Mouse (Mus musculus): ENCODE measurements around the gene Dst. TPM values are rescaled to one million over a fixed set of nuclear protein-coding genes. Genes with fewer than 3 reads are reported as not detected.

The Dst gene
- polyA plus RNA-seq, 1 experiment, result 49.7 TPM

DNA sequence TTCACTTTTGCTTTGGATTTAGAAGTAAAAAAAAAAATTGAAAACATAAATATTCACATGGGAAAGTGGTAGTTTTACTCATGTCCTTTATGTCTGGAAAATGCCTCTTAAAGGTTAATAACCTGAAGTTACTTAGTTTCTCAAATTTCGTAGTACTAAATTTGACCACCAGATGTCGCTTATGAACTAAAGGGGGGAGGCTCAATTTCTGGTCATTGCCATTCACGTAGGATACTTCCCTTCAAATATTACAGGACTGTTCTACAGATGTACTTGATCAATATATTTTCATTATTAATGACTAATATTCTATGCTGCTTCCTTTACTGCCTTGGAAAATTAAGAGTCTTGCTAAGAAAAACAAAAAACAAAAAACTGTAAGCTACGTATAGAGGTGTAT, 293.5 kb downstream of the Dst start:
- TF ChIP-seq TCF12 (IDR thresholded peaks at IDR 0.05; ENCODE audit: insufficient read depth, poor library complexity, severe bottlenecking) (no peak), E2F4 (IDR thresholded peaks at IDR 0.05; ENCODE audit: insufficient read depth) (no peak), MYOG (IDR thresholded peaks at IDR 0.05; ENCODE audit: control insufficient read depth in 1 of 3, insufficient read depth in 1 of 3, insufficient read length in 2 of 3, low read depth in 2 of 3) (no peak), CEBPB (IDR thresholded peaks at IDR 0.05; ENCODE audit: insufficient read depth, poor library complexity, severe bottlenecking) (no peak), MYOD1 (IDR thresholded peaks at IDR 0.05; ENCODE audit: control insufficient read depth in 1 of 3, insufficient read length in 2 of 3, low read depth in 2 of 3) (no peak), SRF (IDR thresholded peaks at IDR 0.05; ENCODE audit: control insufficient read depth, insufficient read length, low read depth) (no peak), POLR2A (IDR thresholded peaks at IDR 0.05; ENCODE audit: insufficient read length, low read depth) (no peak), TCF3 (IDR thresholded peaks at IDR 0.05; ENCODE audit: insufficient read length, low read depth) (no peak), USF1 (IDR thresholded peaks at IDR 0.05; ENCODE audit: low read depth) (no peak), POLR2AphosphoS2 (IDR thresholded peaks at IDR 0.05; ENCODE audit: insufficient read length, low read depth) (no peak), REST (IDR thresholded peaks at IDR 0.05; ENCODE audit: insufficient read depth, insufficient read length) (no peak), MAX (IDR thresholded peaks at IDR 0.05; ENCODE audit: low read depth) (no peak)
- Histone ChIP-seq H3K79me2 (ENCODE audit: control insufficient read depth, insufficient read depth) (no peaks in the 10 kb centered on the region), H3K4me2 (ENCODE audit: low read depth) (no peak overlapping the region), H3K27me3 (ENCODE audit: control insufficient read depth, insufficient read depth, insufficient read length) (no peaks in the 10 kb centered on the region), H3ac (ENCODE audit: control insufficient read depth, insufficient read length) (no peak overlapping the region), H3K4me3 (no peak overlapping the region), H3K36me3 (ENCODE audit: control insufficient read depth, insufficient read depth) (peaks cover 73% of the 10 kb centered on the region)

DNA sequence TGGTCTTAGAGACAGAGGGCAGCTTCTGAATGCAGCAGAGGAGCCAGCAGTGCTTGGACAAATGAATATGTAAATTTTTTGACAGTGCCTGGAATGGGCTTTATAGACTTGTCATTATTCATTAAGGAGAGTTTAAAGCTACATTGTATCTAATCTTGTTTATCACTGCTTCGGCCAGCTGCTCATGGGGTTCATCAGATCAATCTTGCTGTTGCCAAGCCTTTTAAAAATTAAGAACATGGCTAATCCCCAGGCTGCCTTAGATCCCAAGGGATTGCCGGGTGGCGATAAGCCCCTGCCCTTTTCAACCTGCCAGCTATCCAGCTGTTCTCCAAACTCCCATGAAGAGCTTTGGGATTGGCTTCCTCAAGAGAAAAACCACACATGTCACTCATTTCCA, 303.7 kb downstream of the Dst start:
- H3ac ChIP-seq (ENCODE audit: control insufficient read depth, insufficient read length), result no peak overlapping the region
- H3K4me2 ChIP-seq (ENCODE audit: low read depth), result no peak overlapping the region
- no peak for TF ChIP-seq TCF12 (IDR thresholded peaks at IDR 0.05; ENCODE audit: insufficient read depth, poor library complexity, severe bottlenecking)
- TF ChIP-seq MAX (IDR thresholded peaks at IDR 0.05; ENCODE audit: low read depth), result no peak
- TF ChIP-seq POLR2A (IDR thresholded peaks at IDR 0.05; ENCODE audit: insufficient read length, low read depth), result no peak
- TF ChIP-seq SRF (IDR thresholded peaks at IDR 0.05; ENCODE audit: control insufficient read depth, insufficient read length, low read depth), result no peak
- TF ChIP-seq MYOG (IDR thresholded peaks at IDR 0.05; ENCODE audit: control insufficient read depth in 1 of 3, insufficient read depth in 1 of 3, insufficient read length in 2 of 3, low read depth in 2 of 3), result no peak
- no peak for TF ChIP-seq E2F4 (IDR thresholded peaks at IDR 0.05; ENCODE audit: insufficient read depth)
- TF ChIP-seq MYOD1 (IDR thresholded peaks at IDR 0.05; ENCODE audit: control insufficient read depth in 1 of 3, insufficient read length in 2 of 3, low read depth in 2 of 3), result no peak
- no peak for TF ChIP-seq USF1 (IDR thresholded peaks at IDR 0.05; ENCODE audit: low read depth)
- no peak for TF ChIP-seq CEBPB (IDR thresholded peaks at IDR 0.05; ENCODE audit: insufficient read depth, poor library complexity, severe bottlenecking)
- TF ChIP-seq TCF3 (IDR thresholded peaks at IDR 0.05; ENCODE audit: insufficient read length, low read depth), result no peak
- no peak for TF ChIP-seq REST (IDR thresholded peaks at IDR 0.05; ENCODE audit: insufficient read depth, insufficient read length)
- no peak for TF ChIP-seq POLR2AphosphoS2 (IDR thresholded peaks at IDR 0.05; ENCODE audit: insufficient read length, low read depth)
- H3K79me2 ChIP-seq (ENCODE audit: control insufficient read depth, insufficient read depth), result no peaks in the 10 kb centered on the region
- H3K36me3 ChIP-seq (ENCODE audit: control insufficient read depth, insufficient read depth), result peaks cover 64% of the 10 kb centered on the region
- no peak overlapping the region for H3K4me3 ChIP-seq
- H3K27me3 ChIP-seq (ENCODE audit: control insufficient read depth, insufficient read depth, insufficient read length), result no peaks in the 10 kb centered on the region

DNA sequence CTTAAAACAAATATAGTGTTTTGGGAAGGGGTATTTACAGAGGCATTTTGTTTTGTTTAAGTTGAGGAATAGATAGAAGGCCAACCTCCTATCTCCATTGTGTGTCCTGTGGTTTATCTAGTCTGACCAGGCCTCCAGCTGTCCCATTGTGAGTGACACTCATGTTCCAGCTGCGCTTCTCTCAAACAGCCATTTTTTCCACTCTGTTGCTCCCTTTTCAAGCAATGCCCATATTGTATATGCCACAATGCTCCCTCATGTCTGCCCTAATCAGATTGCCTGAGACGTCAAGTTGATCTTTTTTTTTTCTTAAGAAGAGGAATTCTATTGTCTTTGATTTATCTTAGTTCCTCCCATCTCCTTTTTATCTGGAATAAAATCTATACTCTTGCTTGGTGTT, 308.4 kb downstream of the Dst start:
- H3K4me3 ChIP-seq, result no peak overlapping the region
- peaks cover 83% of the 10 kb centered on the region for H3K36me3 ChIP-seq (ENCODE audit: control insufficient read depth, insufficient read depth)
- no peak overlapping the region for H3ac ChIP-seq (ENCODE audit: control insufficient read depth, insufficient read length)
- no peaks in the 10 kb centered on the region for H3K79me2 ChIP-seq (ENCODE audit: control insufficient read depth, insufficient read depth)
- H3K27me3 ChIP-seq (ENCODE audit: control insufficient read depth, insufficient read depth, insufficient read length), result no peaks in the 10 kb centered on the region
- H3K4me2 ChIP-seq (ENCODE audit: low read depth), result no peak overlapping the region
- no peak for TF ChIP-seq POLR2A (IDR thresholded peaks at IDR 0.05; ENCODE audit: insufficient read length, low read depth)
- TF ChIP-seq TCF3 (IDR thresholded peaks at IDR 0.05; ENCODE audit: insufficient read length, low read depth), result no peak
- TF ChIP-seq REST (IDR thresholded peaks at IDR 0.05; ENCODE audit: insufficient read depth, insufficient read length), result no peak

DNA sequence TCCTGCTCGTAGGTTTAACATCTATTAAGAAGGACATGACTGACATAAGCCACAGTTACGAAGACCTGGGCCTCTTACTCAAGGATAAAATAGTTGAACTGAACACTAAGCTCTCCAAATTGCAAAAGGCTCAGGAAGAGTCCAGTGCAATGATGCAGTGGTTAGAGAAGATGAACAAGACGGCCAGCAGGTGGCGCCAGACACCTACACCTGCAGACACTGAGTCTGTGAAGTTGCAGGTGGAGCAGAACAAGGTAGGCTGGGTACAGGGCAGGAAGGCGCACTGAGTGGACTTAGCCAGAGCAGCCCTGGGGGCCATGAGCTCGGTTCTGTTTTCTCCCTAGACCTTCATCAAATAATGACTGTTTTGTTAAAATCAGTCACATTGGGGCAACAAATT, 310.3 kb downstream of the Dst start:
- Histone ChIP-seq H3ac (ENCODE audit: control insufficient read depth, insufficient read length) (no peak overlapping the region), H3K27me3 (ENCODE audit: control insufficient read depth, insufficient read depth, insufficient read length) (no peaks in the 10 kb centered on the region), H3K4me3 (no peak overlapping the region), H3K79me2 (ENCODE audit: control insufficient read depth, insufficient read depth) (no peaks in the 10 kb centered on the region), H3K36me3 (ENCODE audit: control insufficient read depth, insufficient read depth) (peaks cover 80% of the 10 kb centered on the region), H3K4me2 (ENCODE audit: low read depth) (no peak overlapping the region)
- no peak for TF ChIP-seq TCF12 (IDR thresholded peaks at IDR 0.05; ENCODE audit: insufficient read depth, poor library complexity, severe bottlenecking)
- TF ChIP-seq POLR2A (IDR thresholded peaks at IDR 0.05; ENCODE audit: insufficient read length, low read depth), result no peak

DNA sequence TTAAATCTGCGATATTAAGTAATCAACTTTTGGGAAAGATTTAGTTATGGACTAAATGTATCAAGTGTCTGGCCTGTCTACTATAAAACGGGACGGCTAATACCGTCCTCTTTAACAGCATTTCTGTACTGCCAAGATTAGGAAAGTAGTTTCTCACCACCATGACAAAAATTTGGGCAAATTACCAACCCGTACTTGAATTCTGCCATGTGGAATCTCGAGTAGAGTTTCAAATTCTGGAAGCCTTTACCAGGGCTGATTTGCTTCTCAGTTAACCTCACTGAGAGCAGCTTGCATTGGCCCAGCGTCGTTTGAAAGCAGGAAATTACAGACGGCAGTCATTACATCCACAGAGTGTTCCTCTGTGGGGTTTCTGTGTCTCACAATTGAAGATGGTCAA, 310.8 kb downstream of the Dst start:
- Histone ChIP-seq H3K4me3 (no peak overlapping the region), H3K27me3 (ENCODE audit: control insufficient read depth, insufficient read depth, insufficient read length) (no peaks in the 10 kb centered on the region), H3K79me2 (ENCODE audit: control insufficient read depth, insufficient read depth) (no peaks in the 10 kb centered on the region), H3ac (ENCODE audit: control insufficient read depth, insufficient read length) (no peak overlapping the region), H3K4me2 (ENCODE audit: low read depth) (no peak overlapping the region), H3K36me3 (ENCODE audit: control insufficient read depth, insufficient read depth) (peaks cover 76% of the 10 kb centered on the region)
- TF ChIP-seq SRF (IDR thresholded peaks at IDR 0.05; ENCODE audit: control insufficient read depth, insufficient read length, low read depth), result no peak
- TF ChIP-seq MAX (IDR thresholded peaks at IDR 0.05; ENCODE audit: low read depth), result no peak
- no peak for TF ChIP-seq MYOG (IDR thresholded peaks at IDR 0.05; ENCODE audit: control insufficient read depth in 1 of 3, insufficient read depth in 1 of 3, insufficient read length in 2 of 3, low read depth in 2 of 3)
- TF ChIP-seq REST (IDR thresholded peaks at IDR 0.05; ENCODE audit: insufficient read depth, insufficient read length), result no peak
- TF ChIP-seq MYOD1 (IDR thresholded peaks at IDR 0.05; ENCODE audit: control insufficient read depth in 1 of 3, insufficient read length in 2 of 3, low read depth in 2 of 3), result no peak
- TF ChIP-seq USF1 (IDR thresholded peaks at IDR 0.05; ENCODE audit: low read depth), result no peak
- TF ChIP-seq POLR2AphosphoS2 (IDR thresholded peaks at IDR 0.05; ENCODE audit: insufficient read length, low read depth), result no peak
- TF ChIP-seq TCF12 (IDR thresholded peaks at IDR 0.05; ENCODE audit: insufficient read depth, poor library complexity, severe bottlenecking), result no peak
- TF ChIP-seq POLR2A (IDR thresholded peaks at IDR 0.05; ENCODE audit: insufficient read length, low read depth), result no peak
- TF ChIP-seq CEBPB (IDR thresholded peaks at IDR 0.05; ENCODE audit: insufficient read depth, poor library complexity, severe bottlenecking), result no peak
- no peak for TF ChIP-seq E2F4 (IDR thresholded peaks at IDR 0.05; ENCODE audit: insufficient read depth)
- TF ChIP-seq TCF3 (IDR thresholded peaks at IDR 0.05; ENCODE audit: insufficient read length, low read depth), result no peak

Data from myocyte (in vitro differentiated cells).